Mouse (Mus musculus): ENCODE results near the gene Vgll4. TPM values are rescaled to one million over a fixed set of nuclear protein-coding genes. Genes with fewer than 3 reads are reported as not detected.

Gene Vgll4
- polyA plus RNA-seq, 1 experiment from 2014 or later = 141 TPM

DNA sequence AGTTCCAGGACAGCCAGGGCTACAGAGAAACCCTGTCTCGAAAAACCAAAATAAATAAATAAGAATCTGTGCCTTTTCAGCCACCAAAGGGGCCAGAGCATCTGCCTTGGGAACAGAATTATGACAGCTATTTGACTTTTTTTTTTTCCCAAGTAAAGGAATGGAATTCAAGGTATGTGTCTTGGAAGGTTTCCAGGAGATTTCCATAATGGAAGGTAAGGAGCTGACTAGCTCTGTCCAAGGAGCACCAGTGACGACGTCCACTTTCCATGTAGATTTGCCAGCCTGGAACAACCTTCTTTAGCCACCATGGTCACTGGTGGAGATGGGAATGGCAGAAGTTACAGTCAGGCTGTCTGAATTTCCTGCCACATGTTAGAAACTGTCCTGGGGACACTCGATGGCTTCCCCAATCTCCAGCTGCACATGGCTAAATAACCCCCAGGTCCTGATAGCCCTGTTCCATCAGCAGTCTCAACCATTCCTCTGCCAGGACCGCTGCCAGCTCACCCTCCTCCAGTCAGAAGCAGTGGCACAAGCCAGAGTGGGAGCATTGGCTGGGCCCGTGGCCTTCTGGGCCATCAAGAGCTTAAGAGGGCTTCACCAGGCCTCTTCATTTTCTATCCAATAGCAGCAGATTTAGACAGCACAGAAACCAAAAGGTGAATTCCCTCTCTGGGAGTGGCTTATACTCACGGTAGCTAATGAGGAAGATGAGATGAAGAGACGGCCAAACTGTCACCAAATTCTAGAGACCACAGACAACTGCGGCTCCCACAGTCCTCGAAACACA, 8.3 kb downstream of the Vgll4 start:
- no peaks in the 10 kb centered on the region for H3K9me3 ChIP-seq (replicated peaks)
- no peak overlapping the region for H3K4me2 ChIP-seq (replicated peaks)
- no peak for ATAC-seq (ENCODE audit: insufficient number of reproducible peaks, low FRiP score, low TSS enrichment, low read depth)
- no peaks in the 10 kb centered on the region for H3K27me3 ChIP-seq
- H3K27ac ChIP-seq (replicated peaks) = no peak overlapping the region
- no peak overlapping the region for H3K4me3 ChIP-seq (replicated peaks)
- peaks cover 27% of the 10 kb centered on the region for H3K4me1 ChIP-seq
- H3K9ac ChIP-seq = no peak overlapping the region
- no peaks in the 10 kb centered on the region for H3K36me3 ChIP-seq
- 69% methylated on average over 10 of the region's 10 CpGs for WGBS

DNA sequence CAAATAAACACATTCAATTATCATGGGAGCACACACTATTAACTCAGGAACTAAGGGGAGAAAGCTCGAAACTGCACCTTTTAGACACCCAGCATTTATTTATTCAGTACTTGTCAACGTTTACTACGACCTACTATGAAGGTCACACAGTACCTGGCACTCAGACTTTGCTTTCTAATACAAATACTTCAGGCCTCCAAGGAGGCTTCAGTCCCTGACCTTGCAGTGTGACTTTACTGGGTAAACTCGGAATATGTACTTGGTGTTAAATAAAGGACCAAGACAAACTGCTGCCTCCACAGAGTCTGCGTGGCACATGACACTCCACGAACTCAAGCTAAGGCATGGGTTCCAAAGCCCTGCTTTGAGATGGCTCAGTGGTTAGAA, 10.8 kb downstream of the Vgll4 start:
- 88% methylated on average over 6 of the region's 6 CpGs for WGBS
- H3K4me3 ChIP-seq (replicated peaks) = no peak overlapping the region
- H3K9ac ChIP-seq = no peak overlapping the region
- no peak overlapping the region for H3K4me2 ChIP-seq (replicated peaks)
- H3K9me3 ChIP-seq (replicated peaks) = no peaks in the 10 kb centered on the region
- peaks cover 6% of the 10 kb centered on the region; the same call in 1 of the 2 replicates for H3K4me1 ChIP-seq
- H3K27ac ChIP-seq (replicated peaks) = no peak overlapping the region
- H3K36me3 ChIP-seq = no peaks in the 10 kb centered on the region
- no peaks in the 10 kb centered on the region for H3K27me3 ChIP-seq
- no peak for ATAC-seq (ENCODE audit: insufficient number of reproducible peaks, low FRiP score, low TSS enrichment, low read depth)

DNA sequence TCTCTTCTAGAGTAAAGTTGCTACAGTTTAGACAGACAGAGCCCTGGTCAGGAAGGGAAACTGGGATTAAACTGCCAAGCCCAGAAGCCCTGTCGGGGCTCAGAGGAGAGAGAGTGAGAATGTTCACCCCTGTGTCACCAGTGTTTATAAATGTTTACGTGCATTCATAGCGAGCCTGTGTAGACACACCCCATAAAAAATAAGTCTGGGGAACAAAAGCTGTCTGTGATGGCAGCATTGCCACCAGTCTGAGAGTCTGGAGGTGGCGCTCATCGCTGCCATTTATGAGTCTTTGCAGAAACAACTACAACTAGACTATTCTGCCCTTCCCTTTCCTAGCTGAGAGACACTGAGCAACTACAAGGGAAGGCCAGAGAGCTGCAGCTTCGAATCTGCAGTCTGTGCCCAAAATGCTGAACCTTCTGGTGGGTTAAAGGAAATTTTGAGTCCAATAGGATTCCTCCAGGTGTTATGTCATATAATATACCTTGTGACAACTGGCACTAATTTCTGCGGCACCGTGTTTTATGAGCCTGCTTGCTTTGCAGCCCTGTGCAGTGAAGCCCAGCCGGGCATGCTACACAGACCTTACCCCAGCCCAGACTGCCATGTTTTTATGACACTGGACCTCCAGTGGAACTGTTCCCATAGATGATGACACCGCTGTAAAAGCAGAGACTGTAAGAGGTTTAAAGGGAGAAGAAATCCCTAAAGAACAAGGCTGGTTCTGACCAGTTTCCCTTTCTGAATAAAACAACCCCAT, 11.4 kb downstream of the Vgll4 start:
- no peak overlapping the region for H3K27ac ChIP-seq (replicated peaks)
- H3K36me3 ChIP-seq = no peaks in the 10 kb centered on the region
- H3K27me3 ChIP-seq = no peaks in the 10 kb centered on the region

DNA sequence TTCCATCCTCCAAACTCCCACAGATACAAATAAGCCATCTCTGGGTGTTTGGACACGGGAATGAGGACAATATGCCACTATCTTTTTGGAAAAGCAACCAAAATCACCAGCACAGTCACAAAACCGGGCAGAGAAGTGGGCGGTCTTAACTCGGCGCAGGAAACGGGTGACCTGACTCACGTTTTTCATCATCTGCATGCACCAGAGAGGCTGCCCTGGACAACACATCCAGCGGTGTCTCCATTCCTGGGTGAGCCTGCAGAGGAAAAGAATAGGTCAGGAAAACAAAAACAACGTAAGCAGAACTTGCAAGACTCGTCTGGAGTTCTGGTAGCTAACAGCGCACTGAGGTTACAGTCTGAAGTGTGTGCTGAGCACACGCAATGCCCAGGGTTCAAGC, 12.0 kb downstream of the Vgll4 start:
- ATAC-seq (ENCODE audit: insufficient number of reproducible peaks, low FRiP score, low TSS enrichment, low read depth) = no peak
- Histone ChIP-seq H3K4me3 (replicated peaks) (no peak overlapping the region), H3K27ac (replicated peaks) (no peak overlapping the region), H3K4me1 (no peaks in the 10 kb centered on the region), H3K4me2 (replicated peaks) (no peak overlapping the region), H3K36me3 (no peaks in the 10 kb centered on the region), H3K9me3 (replicated peaks) (no peaks in the 10 kb centered on the region), H3K27me3 (no peaks in the 10 kb centered on the region), H3K9ac (no peak overlapping the region)
- 73% methylated on average over 12 of the region's 12 CpGs for WGBS

More for the DNA sequence above, 11.4 kb downstream of the Vgll4 start:
- no peak overlapping the region for H3K4me2 ChIP-seq (replicated peaks)
- 0 out of 2 replicates have a peak, but pooled peaks cover under 1% of the 10 kb centered on the region for H3K4me1 ChIP-seq
- ATAC-seq (ENCODE audit: insufficient number of reproducible peaks, low FRiP score, low TSS enrichment, low read depth) = no peak
- 70% methylated on average over 10 of the region's 10 CpGs for WGBS
- no peak overlapping the region for H3K9ac ChIP-seq
- H3K9me3 ChIP-seq (replicated peaks) = no peaks in the 10 kb centered on the region
- no peak overlapping the region for H3K4me3 ChIP-seq (replicated peaks)

DNA sequence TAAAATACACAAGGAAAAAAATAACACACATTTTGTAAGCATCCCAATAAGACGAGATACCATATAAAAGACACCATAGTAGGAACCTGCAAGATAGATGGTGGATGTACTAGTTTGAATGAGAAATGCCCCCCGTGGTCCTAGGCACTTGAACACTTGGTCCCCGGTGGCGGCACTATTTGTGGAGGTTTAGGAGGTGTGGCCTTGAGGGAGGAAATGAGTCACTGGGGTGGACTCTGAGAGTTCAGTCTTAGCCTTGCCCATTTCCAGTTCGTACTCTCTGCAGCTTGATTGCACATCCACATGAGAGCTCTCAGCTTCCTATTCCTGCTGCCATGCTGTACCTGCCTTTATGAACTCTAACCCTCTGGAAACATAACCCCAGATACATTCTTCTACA, 15.3 kb downstream of the Vgll4 start:
- WGBS = 80% methylated on average over 5 of the region's 5 CpGs
- Histone ChIP-seq H3K4me3 (replicated peaks) (no peak overlapping the region), H3K9ac (no peak overlapping the region), H3K4me1 (no peaks in the 10 kb centered on the region), H3K27me3 (no peaks in the 10 kb centered on the region), H3K36me3 (no peaks in the 10 kb centered on the region), H3K4me2 (replicated peaks) (no peak overlapping the region), H3K9me3 (replicated peaks) (no peaks in the 10 kb centered on the region), H3K27ac (replicated peaks) (no peak overlapping the region)
- ATAC-seq (ENCODE audit: insufficient number of reproducible peaks, low FRiP score, low TSS enrichment, low read depth) = no peak

DNA sequence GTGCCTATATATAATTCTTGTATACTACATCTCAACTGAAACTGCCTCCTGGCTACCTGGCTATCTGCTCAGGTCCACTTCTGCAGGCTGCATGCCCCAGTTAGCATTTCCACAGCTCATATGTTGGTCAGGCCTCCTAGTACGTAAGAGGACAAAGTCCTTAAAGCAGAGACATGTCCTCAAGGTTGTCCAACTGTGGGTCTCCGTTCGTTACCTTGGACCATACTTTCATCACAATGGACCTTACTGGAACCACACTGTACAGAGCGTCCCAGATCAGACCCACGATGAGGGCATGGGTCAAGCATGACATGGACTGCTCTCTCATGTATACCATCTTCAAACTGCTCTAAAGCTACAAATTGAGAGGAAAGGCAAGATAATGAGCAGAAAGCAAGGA, 16.2 kb downstream of the Vgll4 start:
- ATAC-seq (ENCODE audit: insufficient number of reproducible peaks, low FRiP score, low TSS enrichment, low read depth) = no peak
- Histone ChIP-seq H3K27me3 (no peaks in the 10 kb centered on the region), H3K4me2 (replicated peaks) (no peak overlapping the region), H3K4me3 (replicated peaks) (no peak overlapping the region), H3K9me3 (replicated peaks) (no peaks in the 10 kb centered on the region), H3K27ac (replicated peaks) (no peak overlapping the region), H3K4me1 (no peaks in the 10 kb centered on the region), H3K9ac (no peak overlapping the region), H3K36me3 (no peaks in the 10 kb centered on the region)
- WGBS = 96% methylated on average over 5 of the region's 5 CpGs

DNA sequence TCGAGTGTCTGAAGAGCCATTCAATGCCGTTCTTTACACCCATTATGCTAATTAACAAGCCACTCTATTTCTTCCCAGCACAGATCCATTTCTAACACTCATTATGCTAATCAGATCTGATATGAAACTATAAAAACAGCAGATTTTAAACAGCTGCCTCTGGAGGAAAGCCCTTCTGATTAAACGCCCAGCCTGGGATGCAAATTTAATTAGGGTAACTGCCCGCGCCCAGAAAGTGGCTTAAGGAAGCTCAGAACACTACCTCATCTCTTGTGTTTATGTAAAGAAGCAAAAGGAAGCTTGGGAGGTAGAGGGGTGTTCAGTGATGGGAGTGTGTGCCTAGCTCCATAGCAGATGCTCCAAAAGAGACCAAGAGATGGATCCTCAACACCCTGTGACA, 17.4 kb downstream of the Vgll4 start:
- Histone ChIP-seq H3K4me3 (replicated peaks) (no peak overlapping the region), H3K9me3 (replicated peaks) (no peaks in the 10 kb centered on the region), H3K27me3 (no peaks in the 10 kb centered on the region), H3K36me3 (no peaks in the 10 kb centered on the region), H3K4me2 (replicated peaks) (no peak overlapping the region), H3K4me1 (no peaks in the 10 kb centered on the region), H3K27ac (replicated peaks) (no peak overlapping the region), H3K9ac (no peak overlapping the region)
- WGBS = 53% methylated on average over 5 of the region's 5 CpGs
- ATAC-seq (ENCODE audit: insufficient number of reproducible peaks, low FRiP score, low TSS enrichment, low read depth) = no peak

DNA sequence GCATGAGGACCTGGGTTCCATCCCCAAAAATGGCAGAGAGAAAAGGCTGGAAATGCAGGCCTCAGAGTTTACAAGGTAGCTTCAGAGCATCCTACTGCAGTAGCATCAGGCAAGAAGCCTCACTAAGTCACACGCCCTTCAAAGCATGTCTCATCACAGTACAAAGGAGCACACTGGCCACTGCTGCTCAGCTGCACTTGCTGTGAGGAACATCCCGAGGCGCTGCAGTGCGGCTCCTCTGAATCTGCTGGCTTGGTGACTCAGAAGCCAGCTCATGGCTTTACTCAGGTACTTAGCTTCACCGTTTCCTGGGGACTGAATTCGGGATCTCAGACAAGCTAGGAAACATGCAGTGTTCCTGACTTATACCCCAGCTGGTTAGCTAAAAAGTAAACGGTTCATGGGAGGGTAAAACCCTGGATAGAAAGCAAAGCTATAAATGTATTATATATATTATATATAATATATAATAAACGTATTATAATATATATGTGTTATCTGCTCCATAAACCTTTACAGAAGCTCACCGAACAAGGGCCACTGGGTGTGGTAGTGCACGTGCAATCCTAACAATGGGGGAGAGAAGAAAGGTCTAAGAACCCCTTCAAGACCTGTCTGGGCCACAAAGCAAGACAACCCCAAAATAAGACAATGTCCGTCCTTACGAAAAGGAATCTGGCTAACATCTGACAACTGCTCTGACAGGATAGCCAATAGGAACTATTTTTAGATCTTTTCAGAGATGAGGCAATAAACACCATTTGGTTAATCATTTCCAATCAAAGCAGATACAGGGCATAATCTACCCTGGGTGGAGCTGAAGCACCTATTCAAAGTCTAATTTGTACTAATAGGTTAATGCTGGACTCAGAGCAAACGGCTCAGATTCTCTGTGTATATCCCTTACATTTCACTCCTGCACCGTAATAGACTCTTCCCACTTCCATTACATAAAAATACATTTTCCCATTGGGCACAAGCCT, 25.0 kb downstream of the Vgll4 start:
- peaks cover 10% of the 10 kb centered on the region for H3K4me1 ChIP-seq
- WGBS = 84% methylated on average over 14 of the region's 14 CpGs
- H3K27me3 ChIP-seq = no peaks in the 10 kb centered on the region
- H3K27ac ChIP-seq (replicated peaks) = no peak overlapping the region
- no peak overlapping the region for H3K9ac ChIP-seq
- no peak overlapping the region for H3K4me2 ChIP-seq (replicated peaks)
- H3K9me3 ChIP-seq (replicated peaks) = no peaks in the 10 kb centered on the region
- ATAC-seq (ENCODE audit: insufficient number of reproducible peaks, low FRiP score, low TSS enrichment, low read depth) = no peak
- no peak overlapping the region for H3K4me3 ChIP-seq (replicated peaks)
- no peaks in the 10 kb centered on the region for H3K36me3 ChIP-seq

DNA sequence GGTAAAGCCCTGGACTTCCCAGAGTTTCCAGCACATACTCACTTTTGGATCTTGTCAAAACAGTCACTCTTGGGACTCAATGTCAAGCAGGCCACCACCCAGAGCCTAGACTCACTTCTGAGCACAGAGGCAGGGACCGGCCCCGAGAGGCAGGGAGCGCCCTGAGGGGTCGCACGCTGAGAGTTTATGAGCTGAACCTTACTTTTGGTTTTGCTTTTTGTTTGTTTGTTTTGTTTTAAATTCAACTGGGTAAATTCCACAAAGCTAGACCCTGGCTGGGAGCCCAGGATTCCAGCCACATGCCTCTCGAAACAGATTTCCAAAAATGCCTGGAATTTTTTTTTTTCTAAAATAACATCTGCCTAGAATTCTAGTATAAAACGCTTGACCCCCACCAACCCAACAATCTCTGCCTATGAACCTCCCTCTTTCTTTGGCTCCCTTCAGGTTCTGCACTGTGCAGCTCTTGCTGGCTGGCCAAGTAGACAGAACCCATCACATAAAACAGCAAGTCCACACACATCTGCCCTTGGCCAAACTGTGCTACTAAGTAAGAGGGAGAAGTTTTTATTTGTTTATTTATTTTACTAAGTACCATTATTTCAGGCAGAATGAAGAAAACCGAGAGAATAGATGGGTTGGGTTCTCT, 28.5 kb downstream of the Vgll4 start:
- Histone ChIP-seq H3K4me1 (peaks cover 17% of the 10 kb centered on the region), H3K4me3 (replicated peaks) (no peak overlapping the region), H3K27ac (replicated peaks) (peak overlapping the region; percentile 39; the same call in 1 of the 2 replicates), H3K9me3 (replicated peaks) (no peaks in the 10 kb centered on the region), H3K9ac (no peak overlapping the region), H3K36me3 (no peaks in the 10 kb centered on the region), H3K4me2 (replicated peaks) (no peak overlapping the region), H3K27me3 (no peaks in the 10 kb centered on the region)
- WGBS = 29% methylated on average over 8 of the region's 8 CpGs
- no peak for ATAC-seq (ENCODE audit: insufficient number of reproducible peaks, low FRiP score, low TSS enrichment, low read depth)

DNA sequence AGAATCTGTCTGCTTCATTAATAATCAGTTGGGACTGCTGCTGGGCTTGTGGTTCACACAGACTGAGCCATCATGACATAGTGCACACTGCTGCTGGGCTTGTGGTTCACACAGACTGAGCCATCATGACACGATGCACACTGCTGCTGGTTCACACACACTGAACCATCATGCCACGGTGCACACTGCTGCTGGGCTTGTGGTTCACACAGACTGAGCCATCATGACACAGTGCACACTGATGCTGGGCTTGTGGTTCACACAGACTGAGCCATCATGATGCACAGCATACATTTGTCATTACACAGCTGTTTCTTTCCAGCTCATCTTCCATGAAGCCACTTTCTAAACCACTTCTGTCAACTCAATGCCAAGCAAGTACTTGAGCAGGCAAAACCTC, 30.1 kb downstream of the Vgll4 start:
- 73% methylated on average over 2 of the region's 2 CpGs for WGBS
- peaks cover 21% of the 10 kb centered on the region for H3K4me1 ChIP-seq
- no peak overlapping the region for H3K9ac ChIP-seq
- no peak overlapping the region for H3K27ac ChIP-seq (replicated peaks)
- no peaks in the 10 kb centered on the region for H3K27me3 ChIP-seq
- H3K9me3 ChIP-seq (replicated peaks) = no peaks in the 10 kb centered on the region
- H3K4me2 ChIP-seq (replicated peaks) = no peak overlapping the region
- no peak for ATAC-seq (ENCODE audit: insufficient number of reproducible peaks, low FRiP score, low TSS enrichment, low read depth)
- no peak overlapping the region for H3K4me3 ChIP-seq (replicated peaks)
- no peaks in the 10 kb centered on the region for H3K36me3 ChIP-seq
